Mouse (Mus musculus) liver, postnatal 0 days (tissue): Measurements from ENCODE around the gene Pdxk. TPM values are rescaled to one million over a fixed set of nuclear protein-coding genes. Genes with fewer than 3 reads are reported as not detected.

Source experiments
- ATAC-seq: fragments of 200-750 bp; cut with Nextera tagmentation; 2 replicates; pipeline ENCODE4 v1.8.0; 2017; ENCODE audit warnings: mild to moderate bottlenecking, moderate library complexity
- DNase-seq: peaks from one replicate; pipeline ENCODE4 v3.0.0-alpha.2; 2016
- H3K27ac ChIP-seq: fragments of 300-500 bp; sonication (generic); 2 replicates; pipeline ENCODE4 v1.5.1; 2014; ENCODE audit warnings: antibody characterized with exemption, moderate library complexity, mild to moderate bottlenecking, low read depth
- H3K27me3 ChIP-seq: fragments of 300-500 bp; sonication (generic); 2 replicates; pipeline ENCODE4 v1.6.1; 2014; ENCODE audit warnings: low read length, control low read depth, mixed read lengths; ENCODE audit not compliant: insufficient read depth
- H3K36me3 ChIP-seq: fragments of 300-500 bp; sonication (generic); replicated peaks from 2 replicates; pipeline ENCODE4 v1.6.1; 2014; ENCODE audit warnings: mild to moderate bottlenecking, control low read depth, low read length, moderate library complexity, mixed read lengths; ENCODE audit not compliant: insufficient read depth
- H3K4me1 ChIP-seq: fragments of 300-500 bp; sonication (generic); 2 replicates; pipeline ENCODE4 v1.6.1; 2014; ENCODE audit warnings: antibody characterized with exemption, mild to moderate bottlenecking, control low read depth; ENCODE audit not compliant: insufficient read depth
- H3K4me2 ChIP-seq: fragments of 300-500 bp; sonication (generic); 2 replicates; pipeline ENCODE4 v1.6.1; 2014; ENCODE audit warnings: low read depth, mild to moderate bottlenecking, low read length, moderate library complexity, mixed read lengths
- H3K4me3 ChIP-seq: fragments of 300-500 bp; sonication (generic); 2 replicates; pipeline ENCODE4 v1.5.1; 2014; ENCODE audit warnings: low read depth, low read length
- H3K9ac ChIP-seq: fragments of 300-500 bp; sonication (generic); replicated peaks from 2 replicates; pipeline ENCODE4 v1.6.1; 2014; ENCODE audit warnings: mild to moderate bottlenecking, moderate library complexity
- H3K9me3 ChIP-seq: fragments of 300-500 bp; sonication (generic); 2 replicates; pipeline ENCODE4 v1.6.1; 2016; ENCODE audit warnings: mild to moderate bottlenecking, control low read depth, low read length, mixed read lengths
- CTCF ChIP-seq: sonication (generic); IDR thresholded peaks from 2 replicates; pipeline ENCODE4 v1.5.1; 2016; ENCODE audit warnings: antibody characterized with exemption, low read depth
- EP300 ChIP-seq: IDR thresholded peaks from 2 replicates; pipeline ENCODE4 v1.6.1; 2016; ENCODE audit warnings: antibody characterized with exemption, low read depth, mild to moderate bottlenecking
- WGBS: fragments of 180-500 bp; shearing (Covaris S2); extraction: QIAGEN DNeasy Blood & Tissue Kit; methylation state at CpG from one replicate; pipeline ENCODE4 v1.1.7; 2014; ENCODE audit not compliant: insufficient replicate concordance; 5-methylcytosine and 5-hydroxymethylcytosine counted together
- polyA plus RNA-seq: library from polyadenylated mRNA; unstranded; fragments of >200 nt; fragmentation: Nextera tagmentation; extraction: Ambion mirVana; gene quantifications from 2 replicates; pipeline ENCODE4 v1.2.1, GENCODE M21; 2015

Pdxk gene
- polyA plus RNA-seq, 1 experiment from 2014 or later, result 11.0 TPM

DNA sequence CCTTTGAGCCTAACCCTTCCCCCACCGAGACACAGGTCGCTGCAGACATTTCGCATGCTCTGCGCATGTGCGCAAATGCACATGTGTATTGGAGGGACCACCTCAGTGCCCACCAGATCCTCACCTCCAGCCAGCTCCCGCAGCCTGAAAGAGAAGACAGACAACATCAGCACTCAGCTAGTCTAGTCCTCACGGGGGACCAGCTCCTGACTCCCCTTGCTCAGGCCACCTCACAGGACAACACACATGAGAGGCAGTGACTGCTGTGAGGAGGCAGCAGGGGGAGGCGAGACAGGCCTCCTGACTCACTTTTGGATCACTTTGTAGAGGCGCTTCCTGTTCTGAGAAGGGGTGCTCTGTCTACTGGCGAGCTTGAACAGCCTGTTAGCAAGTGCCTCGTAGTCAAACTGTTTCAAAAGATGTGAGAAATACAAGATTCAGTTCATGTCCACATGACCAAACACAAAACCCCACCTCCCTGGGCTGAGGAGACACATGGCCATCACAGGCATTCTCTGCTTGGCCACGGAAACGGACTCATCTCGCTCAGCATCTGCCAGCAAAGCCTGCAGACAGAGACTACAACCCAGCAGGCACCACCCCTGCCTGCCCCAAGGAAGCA is 62.4 kb downstream of the Pdxk start:
- Histone ChIP-seq H3K27ac (no peak overlapping the region), H3K4me2 (no peak overlapping the region), H3K9ac (no peak overlapping the region), H3K4me1 (peaks cover 8% of the 10 kb centered on the region), H3K27me3 (no peaks in the 10 kb centered on the region), H3K4me3 (no peak overlapping the region), H3K9me3 (no peaks in the 10 kb centered on the region), H3K36me3 (peaks cover 67% of the 10 kb centered on the region)
- DNase-seq (peak; percentile 10), ATAC-seq (no peak)
- TF ChIP-seq CTCF (no peak), EP300 (no peak)
- WGBS, result 87% methylated on average over 14 of the region's 14 CpGs

DNA sequence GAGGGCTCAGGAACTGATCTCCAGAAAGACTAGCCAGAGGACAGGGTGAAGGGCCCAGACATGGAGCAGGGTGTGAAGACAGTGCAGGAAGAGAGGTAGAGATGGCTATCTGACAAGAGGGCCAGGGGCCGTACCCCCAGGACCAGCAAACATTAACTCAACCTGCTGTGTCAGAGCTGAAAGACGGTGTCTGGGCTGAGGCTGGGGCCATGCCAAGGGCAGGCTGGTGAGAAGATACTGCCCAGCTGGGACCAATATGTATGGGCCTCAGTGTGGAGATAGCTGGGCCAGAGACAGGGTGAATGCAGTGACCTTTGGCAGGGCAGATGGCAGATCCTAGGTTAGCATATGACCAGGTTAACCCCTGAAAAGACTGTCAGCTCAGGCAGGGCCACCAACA is 63.6 kb downstream of the Pdxk start:
- Histone ChIP-seq H3K27ac (no peak overlapping the region), H3K9ac (no peak overlapping the region; the same call in 1 of the 2 replicates), H3K27me3 (no peaks in the 10 kb centered on the region), H3K4me1 (peaks cover 8% of the 10 kb centered on the region), H3K4me2 (no peak overlapping the region), H3K4me3 (no peak overlapping the region), H3K36me3 (peaks cover 56% of the 10 kb centered on the region), H3K9me3 (no peaks in the 10 kb centered on the region)
- 64% methylated on average over 2 of the region's 2 CpGs for WGBS
- no peak for DNase-seq
- no peak for ATAC-seq
- TF ChIP-seq EP300 (no peak), CTCF (no peak)

- no peaks in the 10 kb centered on the region for H3K9me3 ChIP-seq
- 0 out of 2 replicates have a peak overlapping the region, but pooled peaks have one; percentile 3 for H3K27ac ChIP-seq
- peaks cover 39% of the 10 kb centered on the region for H3K36me3 ChIP-seq
- no peak overlapping the region for H3K4me2 ChIP-seq
- H3K27me3 ChIP-seq, result no peaks in the 10 kb centered on the region
- H3K4me1 ChIP-seq, result peaks cover 8% of the 10 kb centered on the region
- ATAC-seq, result peak; percentile 82
- no peak overlapping the region for H3K4me3 ChIP-seq
- peak; percentile 78 for DNase-seq
- WGBS, result 43% methylated on average over 17 of the region's 17 CpGs
- TF ChIP-seq EP300 (peak; percentile 63), CTCF (no peak)
- H3K9ac ChIP-seq, result no peak overlapping the region; the same call in 1 of the 2 replicates
Measured at GRCm38 (mm10) chr10:78399090-78399657, 65.6 kb downstream of the Pdxk start.

- no peak for ATAC-seq
Measured at GRCm38 (mm10) chr10:78396625-78396885, 68.2 kb downstream of the Pdxk start.

GRCm38 (mm10) chr10:78395819-78396624 is 68.8 kb downstream of the Pdxk start:
- no peak overlapping the region for H3K9ac ChIP-seq
- H3K4me3 ChIP-seq, result no peak overlapping the region
- H3K36me3 ChIP-seq, result peaks cover 9% of the 10 kb centered on the region
- H3K27ac ChIP-seq, result no peak overlapping the region
- WGBS, result 16% methylated on average over 17 of the region's 17 CpGs
- H3K9me3 ChIP-seq, result no peaks in the 10 kb centered on the region
- DNase-seq, result peak; percentile 95
- H3K4me1 ChIP-seq, result peaks cover 10% of the 10 kb centered on the region
- TF ChIP-seq EP300 (no peak), CTCF (peak; percentile 89)
- H3K4me2 ChIP-seq, result no peak overlapping the region
- peak; percentile 26; the same call in 1 of the 2 replicates for ATAC-seq
- peaks cover 10% of the 10 kb centered on the region for H3K27me3 ChIP-seq

More at GRCm38 (mm10) chr10:78396625-78396885, 68.2 kb downstream of the Pdxk start:
- no peak for DNase-seq
- H3K9ac ChIP-seq, result no peak overlapping the region
- H3K27me3 ChIP-seq, result peaks cover 5% of the 10 kb centered on the region
- TF ChIP-seq CTCF (no peak), EP300 (no peak)
- H3K9me3 ChIP-seq, result no peaks in the 10 kb centered on the region
- peaks cover 14% of the 10 kb centered on the region for H3K36me3 ChIP-seq
- H3K4me2 ChIP-seq, result no peak overlapping the region
- 51% methylated on average over 4 of the region's 4 CpGs for WGBS
- no peak overlapping the region for H3K27ac ChIP-seq
- no peak overlapping the region for H3K4me3 ChIP-seq
- H3K4me1 ChIP-seq, result peaks cover 10% of the 10 kb centered on the region

GRCm38 (mm10) chr10:78395377-78395776 is 69.4 kb downstream of the Pdxk start:
- peaks cover 10% of the 10 kb centered on the region for H3K4me1 ChIP-seq
- H3K9ac ChIP-seq, result no peak overlapping the region
- H3K27me3 ChIP-seq, result peaks cover 12% of the 10 kb centered on the region
- no peak for ATAC-seq
- WGBS, result 89% methylated on average over 3 of the region's 3 CpGs
- no peak for DNase-seq
- H3K4me3 ChIP-seq, result no peak overlapping the region
- H3K9me3 ChIP-seq, result no peaks in the 10 kb centered on the region
- H3K36me3 ChIP-seq, result peaks cover 3% of the 10 kb centered on the region; the same call in 1 of the 2 replicates
- H3K4me2 ChIP-seq, result no peak overlapping the region
- no peak overlapping the region for H3K27ac ChIP-seq
- TF ChIP-seq EP300 (no peak), CTCF (no peak)
